Mouse (Mus musculus) layer of hippocampus, adult 9-10 months (tissue): ENCODE measurements around the gene Foxi1.
A peak's percentile ranks its signal among the peaks of the same experiment; 100 is the strongest.
"Not testable (repeated sequence)": the region's sequence is repeated elsewhere in the genome, so short reads cannot be mapped to it uniquely, and the experiment has no call there.

Experiments
- DNase-seq: peaks from one replicate; pipeline ENCODE4 v3.0.0; 2022; ENCODE audit warnings: low spot score

Foxi1 gene

GRCm38 (mm10) chr11:34207989-34208388 lies at the start of gene Foxi1:
Foxi1 (minus strand) TSS chr11:34208089.
- DNase-seq: no peak

GRCm38 (mm10) chr11:34242979-34243378 lies 35.1 kb upstream of the Foxi1 start:
- DNase-seq: no peak

- no peak for DNase-seq
These were observed 32.4 kb upstream of the Foxi1 start for GRCm38 (mm10) chr11:34240252-34240651.

- no peak for DNase-seq
These were observed 31.8 kb upstream of the Foxi1 start for GRCm38 (mm10) chr11:34239691-34240090.

- DNase-seq: no peak
These were observed 29.0 kb upstream of the Foxi1 start for GRCm38 (mm10) chr11:34236885-34237284.

GRCm38 (mm10) chr11:34236091-34236759 lies 28.3 kb upstream of the Foxi1 start:
- no peak for DNase-seq

GRCm38 (mm10) chr11:34228758-34229364 lies 21.0 kb upstream of the Foxi1 start:
- DNase-seq: peak; percentile 50

GRCm38 (mm10) chr11:34227180-34227579 lies 19.3 kb upstream of the Foxi1 start:
- DNase-seq: no peak

GRCm38 (mm10) chr11:34220596-34220995 lies 12.7 kb upstream of the Foxi1 start:
- not testable (repeated sequence) for DNase-seq

GRCm38 (mm10) chr11:34212853-34213252 lies 5.0 kb upstream of the Foxi1 start:
- DNase-seq: peak; percentile 87

GRCm38 (mm10) chr11:34202769-34203168 lies 5.1 kb downstream of the Foxi1 start:
- DNase-seq: no peak

GRCm38 (mm10) chr11:34195142-34195541 lies 12.7 kb downstream of the Foxi1 start:
- DNase-seq: no peak

- no peak for DNase-seq
These were observed 13.5 kb downstream of the Foxi1 start for GRCm38 (mm10) chr11:34194158-34194941.

GRCm38 (mm10) chr11:34193658-34194057 lies 14.2 kb downstream of the Foxi1 start:
- DNase-seq: no peak

GRCm38 (mm10) chr11:34184266-34184665 lies 23.6 kb downstream of the Foxi1 start:
- DNase-seq: no peak

GRCm38 (mm10) chr11:34181214-34182117 lies 26.4 kb downstream of the Foxi1 start:
- peak; percentile 39 for DNase-seq

GRCm38 (mm10) chr11:34178752-34179151 lies 29.1 kb downstream of the Foxi1 start:
- DNase-seq: no peak

GRCm38 (mm10) chr11:34176371-34176770 lies 31.5 kb downstream of the Foxi1 start:
- DNase-seq: no peak

- DNase-seq: no peak
These were observed 36.7 kb downstream of the Foxi1 start for GRCm38 (mm10) chr11:34171221-34171620.

GRCm38 (mm10) chr11:34169464-34169894 lies 38.4 kb downstream of the Foxi1 start:
- no peak for DNase-seq

GRCm38 (mm10) chr11:34166392-34166791 lies 41.5 kb downstream of the Foxi1 start:
- DNase-seq: no peak

- DNase-seq: no peak
These were observed 42.6 kb downstream of the Foxi1 start for GRCm38 (mm10) chr11:34165278-34165677.
